In the genomic region with DNA sequence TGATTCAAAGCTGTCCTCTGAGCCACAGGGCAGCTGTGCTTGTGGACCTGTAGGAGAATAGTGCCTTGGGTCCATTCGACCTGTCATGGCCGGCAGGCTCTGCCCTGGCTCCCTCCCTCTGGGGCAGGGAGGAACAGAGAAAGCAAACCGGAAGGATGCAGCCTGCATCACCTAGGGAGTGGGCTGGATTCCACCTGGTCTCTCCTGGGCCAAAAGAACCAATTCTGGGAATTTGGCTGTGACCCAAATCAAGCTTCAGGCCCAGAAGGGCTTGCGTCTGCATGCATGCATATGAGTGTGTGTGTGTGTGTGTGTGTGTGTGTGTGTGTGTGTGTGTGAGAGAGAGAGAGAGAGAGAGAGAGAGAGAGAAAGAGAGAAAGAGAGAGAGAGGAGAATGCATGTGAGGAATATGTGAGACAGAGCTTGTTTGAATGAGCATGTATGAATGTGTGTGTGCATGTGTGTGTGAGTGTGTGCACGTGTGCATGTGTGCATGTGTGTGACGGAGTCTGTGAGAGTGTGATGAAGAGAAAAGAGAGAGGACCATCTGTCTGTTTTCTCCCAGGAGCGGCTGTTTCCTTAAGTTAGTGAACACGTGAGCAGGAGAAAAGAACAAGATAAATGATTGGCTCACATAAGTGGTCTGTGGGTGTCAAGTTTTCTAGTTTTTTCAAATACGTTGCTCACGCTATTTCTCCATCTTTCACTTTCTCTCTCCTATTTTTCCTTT, we compare ENCODE assay signal across 24 mouse cellular contexts. TPM values are rescaled to one million over a fixed set of nuclear protein-coding genes. Genes with fewer than 3 reads are reported as not detected.
DNase-seq lines count a peak whose midpoint lies in the region; ATAC-seq and TF ChIP-seq lines count a peak whose summit lies in the region.
"Had no signal": no experiment of that assay in that cellular context is flagged by ENCODE, and none has a peak within 500 bp of the region (broad histone marks: within the 10 kb centered on the region; RNA-seq: fewer than 3 reads in every experiment).

No protein-coding gene starts in this region.

- no peak for TF ChIP-seq EP300 in lung, postnatal 0 days (IDR thresholded peaks at IDR 0.05)

- H3K9me3 ChIP-seq in heart, embryonic 11.5 days (replicated peaks; ENCODE audit: control insufficient read depth, low read length): no peaks in the 10 kb centered on the region
- H3K9me3 ChIP-seq in lung, postnatal 0 days (ENCODE audit: low read length): no peaks in the 10 kb centered on the region
- H3K9me3 ChIP-seq: embryonic facial prominence, embryonic 15.5 days; hindbrain, embryonic 13.5 days; intestine, embryonic 15.5 days had no signal

- peaks cover 17% of the 10 kb centered on the region for H3K27me3 ChIP-seq in heart, embryonic 11.5 days (ENCODE audit: control insufficient read depth, insufficient read depth, low read length)
- H3K27me3 ChIP-seq in lung, postnatal 0 days (replicated peaks; ENCODE audit: insufficient read depth, low read length): 0 out of 2 replicates have a peak, but pooled peaks cover 4% of the 10 kb centered on the region

- no peak overlapping the region for H3K4me3 ChIP-seq in heart, embryonic 11.5 days (ENCODE audit: low read depth, low read length)
- H3K4me3 ChIP-seq in lung, postnatal 0 days (ENCODE audit: low read depth, low read length): no peak overlapping the region
- H3K4me3 ChIP-seq: embryonic facial prominence, embryonic 15.5 days; erythroblast, embryonic 14.5 days; gastrocnemius, adult 2 months; hindbrain, embryonic 13.5 days; intestine, embryonic 15.5 days had no signal

- WGBS in heart, embryonic 11.5 days (ENCODE audit: insufficient replicate concordance): 76% methylated on average over 10 of the region's 10 CpGs
- 66% methylated on average over 10 of the region's 10 CpGs for WGBS in lung, postnatal 0 days

- H3K36me3 ChIP-seq in heart, embryonic 11.5 days (ENCODE audit: control insufficient read depth, insufficient read depth, low read length): no peaks in the 10 kb centered on the region
- H3K36me3 ChIP-seq in lung, postnatal 0 days (ENCODE audit: insufficient read depth, low read length): no peaks in the 10 kb centered on the region
- H3K36me3 ChIP-seq: embryonic facial prominence, embryonic 15.5 days; hindbrain, embryonic 13.5 days; intestine, embryonic 15.5 days had no signal

- DNase-seq in cerebellum, postnatal 14 days: peak; percentile 66 to 82
- no peak for DNase-seq in cerebellum, adult 11 months
- DNase-seq in heart, adult 11 months: peak; percentile 30
- no peak for DNase-seq in lung, postnatal 0 days (ENCODE audit: low spot score)
- no peak for DNase-seq in lung, postnatal 14 days
- no peak for DNase-seq in thymus, postnatal 36 days
- DNase-seq: adrenal gland, postnatal 36 days; cerebellum, adult 18-20 months; cerebellum, adult 9-11 months; embryo, embryonic 11 days; gastrocnemius, adult 2 months; gastrocnemius, postnatal 25 days; heart, postnatal 10 days; heart, postnatal 4 days; kidney, adult 18-20 months had no signal

- TF ChIP-seq CTCF in lung, postnatal 0 days (IDR thresholded peaks at IDR 0.05): no peak

- H3K4me2 ChIP-seq in heart, embryonic 11.5 days: no peak overlapping the region
- no peak overlapping the region for H3K4me2 ChIP-seq in lung, postnatal 0 days (replicated peaks; ENCODE audit: low read depth, low read length)
- H3K4me2 ChIP-seq: embryonic facial prominence, embryonic 15.5 days; hindbrain, embryonic 13.5 days; intestine, embryonic 15.5 days had no signal

- no peak overlapping the region for H3K27ac ChIP-seq in heart, embryonic 11.5 days (ENCODE audit: low read depth, low read length)
- H3K27ac ChIP-seq in lung, postnatal 0 days (ENCODE audit: low read length): peak overlapping the region; percentile 55
- H3K27ac ChIP-seq: embryonic facial prominence, embryonic 15.5 days; gastrocnemius, adult 2 months; hindbrain, embryonic 13.5 days; intestine, embryonic 15.5 days had no signal

- H3K9ac ChIP-seq in heart, embryonic 11.5 days (ENCODE audit: low read depth, low read length): no peak overlapping the region
- no peak overlapping the region for H3K9ac ChIP-seq in lung, postnatal 0 days (replicated peaks; ENCODE audit: low read depth)
- H3K9ac ChIP-seq: embryonic facial prominence, embryonic 15.5 days; hindbrain, embryonic 13.5 days; intestine, embryonic 15.5 days had no signal

- ATAC-seq in heart, embryonic 11.5 days (replicated peaks; ENCODE audit: insufficient number of reproducible peaks, low FRiP score, low TSS enrichment): no peak
- ATAC-seq in lung, postnatal 0 days: no peak
- ATAC-seq: activated CD4-positive, CD25-positive, alpha-beta regulatory T cell, adult 4 months; Patski had no signal

- peaks cover 2% of the 10 kb centered on the region; the same call in 1 of the 2 replicates for H3K4me1 ChIP-seq in heart, embryonic 11.5 days (ENCODE audit: control insufficient read depth, insufficient read depth, low read length)
- no peaks in the 10 kb centered on the region for H3K4me1 ChIP-seq in lung, postnatal 0 days (ENCODE audit: insufficient read depth, low read depth, low read length)

RNA-seq across cellular contexts. Expression of a gene that starts 14.4 kb away (rescaled TPM):
- not detected in 2 replicates for polyA plus RNA-seq in heart, embryonic 11.5 days (2014; fragmentation: Nextera tagmentation; extraction: Ambion mirVana)
- polyA plus RNA-seq in lung, postnatal 0 days (2015; fragmentation: Nextera tagmentation; extraction: Ambion mirVana): not detected in 2 replicates
- polyA plus RNA-seq: activated CD4-positive, CD25-positive, alpha-beta regulatory T cell, adult 4 months; embryonic facial prominence, embryonic 11.5 days; embryonic facial prominence, embryonic 15.5 days; erythroblast, embryonic 14.5 days; heart, embryonic 14.5 days; hindbrain, embryonic 13.5 days; intestine, embryonic 15.5 days; Patski had no signal

RNA-seq across cellular contexts. Expression of a gene that starts 36.6 kb away (rescaled TPM):
- polyA plus RNA-seq in heart, embryonic 11.5 days (2014; fragmentation: Nextera tagmentation; extraction: Ambion mirVana): not detected in 2 replicates
- polyA plus RNA-seq in lung, postnatal 0 days (2015; fragmentation: Nextera tagmentation; extraction: Ambion mirVana): not detected in 2 replicates
- polyA plus RNA-seq: activated CD4-positive, CD25-positive, alpha-beta regulatory T cell, adult 4 months; embryonic facial prominence, embryonic 11.5 days; embryonic facial prominence, embryonic 15.5 days; heart, embryonic 14.5 days; intestine, embryonic 15.5 days; Patski had no signal

Comparison
In these comparisons a context has a peak if more than half of its experiments do, and no peak if none do; other contexts are left out.
1. DNase-seq: peak in cerebellum, postnatal 14 days (2 of 2) and heart, adult 11 months (single experiment); none in cerebellum, adult 11 months (single experiment), lung, postnatal 0 days (single experiment), lung, postnatal 14 days (single experiment) and thymus, postnatal 36 days (0 of 2).